Mouse (Mus musculus) skeletal muscle tissue, postnatal 0 days (tissue): Measurements from ENCODE around the gene Stap2. TPM values are rescaled to one million over a fixed set of nuclear protein-coding genes. Genes with fewer than 3 reads are reported as not detected.

Source experiments
- polyA plus RNA-seq: library from polyadenylated mRNA; unstranded; fragments of >200 nt; fragmentation: Nextera tagmentation; extraction: Ambion mirVana; gene quantifications from 2 replicates; pipeline ENCODE4 v1.2.1, GENCODE M21; 2015

Stap2 gene
- polyA plus RNA-seq = 6.6 and 7.3 TPM in 2 replicates

GRCm38 (mm10) chr17:56005415-56006061 lies at the start of gene Stap2, which contains the start of gene Mpnd:
TSS of gene Stap2 (minus strand) at chr17:56005584.
TSS of gene Mpnd (plus strand) at chr17:56005711.

GRCm38 (mm10) chr17:56040030-56040856 lies 34.9 kb upstream of the Stap2 start, which contains the start of gene Chaf1a:
TSS of gene Chaf1a (plus strand) at chr17:56040439.

GRCm38 (mm10) chr17:56036176-56036900 lies 31.0 kb upstream of the Stap2 start, which contains the start of gene Sh3gl1:
TSS of gene Sh3gl1 (minus strand) at chr17:56036635.

GRCm38 (mm10) chr17:55986030-55986961 lies 19.1 kb downstream of the Stap2 start, which contains the start of gene Fsd1:
TSS of gene Fsd1 (plus strand) at chr17:55986509.

GRCm38 (mm10) chr17:55969966-55970891 lies 35.2 kb downstream of the Stap2 start, which contains the start of gene Shd:
TSS of gene Shd (plus strand) at chr17:55970467.

GRCm38 (mm10) chr17:55958918-55959728 lies 46.3 kb downstream of the Stap2 start, which contains the start of gene Yju2:
TSS of gene Yju2 (plus strand) at chr17:55959099.

GRCm38 (mm10) chr17:55952447-55953027 lies 52.8 kb downstream of the Stap2 start, which contains the start of gene Ebi3:
TSS of gene Ebi3 (plus strand) at chr17:55952640.

GRCm38 (mm10) chr17:55949400-55949799 lies 56.0 kb downstream of the Stap2 start, which contains the start of gene Zfp119b:
TSS of gene Zfp119b (minus strand) at chr17:55949500.

Other genes starting within 250 kb of the Stap2 start
- 4.7 and 4.8 TPM in 2 replicates for gene Zfp119a, start 126.7 kb downstream of the Stap2 start, polyA plus RNA-seq
- 4.5 and 5.8 TPM in 2 replicates for gene Zfp959, start 113.5 kb downstream of the Stap2 start, polyA plus RNA-seq
- 4.9 TPM in 2 replicates for gene Zfp119b, start 56.1 kb downstream of the Stap2 start, polyA plus RNA-seq
- gene Ebi3, start 52.9 kb downstream of the Stap2 start, polyA plus RNA-seq = 2.5 and 2.7 TPM in 2 replicates
- gene Yju2, start 46.5 kb downstream of the Stap2 start, polyA plus RNA-seq = 10.1 and 10.6 TPM in 2 replicates
- gene Shd, start 35.1 kb downstream of the Stap2 start, polyA plus RNA-seq = 0.93 and 1.0 TPM in 2 replicates
- gene Fsd1, start 19.1 kb downstream of the Stap2 start, polyA plus RNA-seq = 0.50 and 0.99 TPM in 2 replicates
- 31.9 and 32.3 TPM in 2 replicates for gene Mpnd, start 127 bp upstream of the Stap2 start, polyA plus RNA-seq
- gene Sh3gl1, start 31.1 kb upstream of the Stap2 start, polyA plus RNA-seq = 66.6 and 83.7 TPM in 2 replicates
- 3.2 and 3.8 TPM in 2 replicates for gene Chaf1a, start 34.9 kb upstream of the Stap2 start, polyA plus RNA-seq
- gene Ubxn6, start 69.4 kb upstream of the Stap2 start, polyA plus RNA-seq = 40.5 and 49.7 TPM in 2 replicates
- 55.9 and 57.9 TPM in 2 replicates for gene Hdgfl2, start 74.0 kb upstream of the Stap2 start, polyA plus RNA-seq
- gene Plin4, start 104.2 kb upstream of the Stap2 start, polyA plus RNA-seq = 18.2 and 19.4 TPM in 2 replicates
- gene Plin5, start 112.0 kb upstream of the Stap2 start, polyA plus RNA-seq = 74.6 and 107 TPM in 2 replicates
- 18.9 and 26.6 TPM in 2 replicates for gene Lrg1, start 116.4 kb upstream of the Stap2 start, polyA plus RNA-seq
- 3.8 and 5.9 TPM in 2 replicates for gene Sema6b, start 134.8 kb upstream of the Stap2 start, polyA plus RNA-seq
- gene Tnfaip8l1, start 156.9 kb upstream of the Stap2 start, polyA plus RNA-seq = 4.4 and 5.3 TPM in 2 replicates
- 48.0 and 53.9 TPM in 2 replicates for gene Mydgf, start 178.3 kb upstream of the Stap2 start, polyA plus RNA-seq
- 15.8 and 16.8 TPM in 2 replicates for gene Dpp9, start 213.3 kb upstream of the Stap2 start, polyA plus RNA-seq